Mouse (Mus musculus) forebrain, postnatal 0 days (tissue): ENCODE data around the gene Nol11. TPM values are rescaled to one million over a fixed set of nuclear protein-coding genes. Genes with fewer than 3 reads are reported as not detected.

Experiments used
- ATAC-seq: fragments of 200-750 bp; cut with Nextera tagmentation; 2 replicates; pipeline ENCODE4 v1.8.0; 2017; ENCODE audit warnings: mild to moderate bottlenecking, moderate library complexity
- DNase-seq: peaks from one replicate; pipeline ENCODE4 v3.0.0-alpha.2; 2015
- H3K27ac ChIP-seq: fragments of 300-500 bp; sonication (generic); 2 replicates; pipeline ENCODE4 v1.5.1; 2014; ENCODE audit warnings: low read depth, mild to moderate bottlenecking, antibody characterized with exemption, low read length, moderate library complexity, mixed read lengths
- H3K27me3 ChIP-seq: fragments of 300-500 bp; sonication (generic); 2 replicates; pipeline ENCODE4 v1.6.1; 2014; ENCODE audit warnings: mild to moderate bottlenecking, low read length, mixed read lengths; ENCODE audit not compliant: insufficient read depth
- H3K36me3 ChIP-seq: fragments of 300-500 bp; sonication (generic); 2 replicates; pipeline ENCODE4 v1.6.1; 2014; ENCODE audit warnings: mild to moderate bottlenecking, moderate library complexity; ENCODE audit not compliant: insufficient read depth
- H3K4me1 ChIP-seq: fragments of 300-500 bp; sonication (generic); 2 replicates; pipeline ENCODE4 v1.6.1; 2014; ENCODE audit warnings: antibody characterized with exemption; ENCODE audit not compliant: insufficient read depth
- H3K4me2 ChIP-seq: fragments of 300-500 bp; sonication (generic); 2 replicates; pipeline ENCODE4 v1.6.1; 2014; ENCODE audit warnings: low read depth, mild to moderate bottlenecking, moderate library complexity
- H3K4me3 ChIP-seq: fragments of 300-500 bp; sonication (generic); 2 replicates; pipeline ENCODE4 v1.5.1; 2014; ENCODE audit warnings: low read depth, low read length, mixed read lengths
- H3K9ac ChIP-seq: fragments of 300-500 bp; sonication (generic); 2 replicates; pipeline ENCODE4 v1.6.1; 2014; ENCODE audit warnings: mild to moderate bottlenecking
- H3K9me3 ChIP-seq: fragments of 300-500 bp; sonication (generic); 2 replicates; pipeline ENCODE4 v1.6.1; 2016; ENCODE audit warnings: low read length
- CTCF ChIP-seq: sonication (generic); IDR thresholded peaks from 2 replicates; pipeline ENCODE4 v1.5.1; 2016; ENCODE audit warnings: antibody characterized with exemption, control low read depth, low read depth
- WGBS: fragments of 180-500 bp; shearing (Covaris S2); extraction: QIAGEN DNeasy Blood & Tissue Kit; methylation state at CpG from one replicate; pipeline ENCODE4 v1.1.7; 2014; 5-methylcytosine and 5-hydroxymethylcytosine counted together
- polyA plus RNA-seq: library from polyadenylated mRNA; unstranded; fragments of >200 nt; fragmentation: Nextera tagmentation; extraction: Ambion mirVana; gene quantifications from 2 replicates; pipeline ENCODE4 v1.2.1, GENCODE M21; 2015
- total RNA-seq: library from RNA; depleted of rRNA; stranded (reverse); fragments of >200 nt; gene quantifications from 2 replicates; pipeline ENCODE4 v1.2.3, GENCODE M21; 2014; rRNA removed

Gene Nol11
- total RNA-seq: 42.2 and 49.0 TPM in 2 replicates
- polyA plus RNA-seq: 25.5 and 35.6 TPM in 2 replicates

DNA sequence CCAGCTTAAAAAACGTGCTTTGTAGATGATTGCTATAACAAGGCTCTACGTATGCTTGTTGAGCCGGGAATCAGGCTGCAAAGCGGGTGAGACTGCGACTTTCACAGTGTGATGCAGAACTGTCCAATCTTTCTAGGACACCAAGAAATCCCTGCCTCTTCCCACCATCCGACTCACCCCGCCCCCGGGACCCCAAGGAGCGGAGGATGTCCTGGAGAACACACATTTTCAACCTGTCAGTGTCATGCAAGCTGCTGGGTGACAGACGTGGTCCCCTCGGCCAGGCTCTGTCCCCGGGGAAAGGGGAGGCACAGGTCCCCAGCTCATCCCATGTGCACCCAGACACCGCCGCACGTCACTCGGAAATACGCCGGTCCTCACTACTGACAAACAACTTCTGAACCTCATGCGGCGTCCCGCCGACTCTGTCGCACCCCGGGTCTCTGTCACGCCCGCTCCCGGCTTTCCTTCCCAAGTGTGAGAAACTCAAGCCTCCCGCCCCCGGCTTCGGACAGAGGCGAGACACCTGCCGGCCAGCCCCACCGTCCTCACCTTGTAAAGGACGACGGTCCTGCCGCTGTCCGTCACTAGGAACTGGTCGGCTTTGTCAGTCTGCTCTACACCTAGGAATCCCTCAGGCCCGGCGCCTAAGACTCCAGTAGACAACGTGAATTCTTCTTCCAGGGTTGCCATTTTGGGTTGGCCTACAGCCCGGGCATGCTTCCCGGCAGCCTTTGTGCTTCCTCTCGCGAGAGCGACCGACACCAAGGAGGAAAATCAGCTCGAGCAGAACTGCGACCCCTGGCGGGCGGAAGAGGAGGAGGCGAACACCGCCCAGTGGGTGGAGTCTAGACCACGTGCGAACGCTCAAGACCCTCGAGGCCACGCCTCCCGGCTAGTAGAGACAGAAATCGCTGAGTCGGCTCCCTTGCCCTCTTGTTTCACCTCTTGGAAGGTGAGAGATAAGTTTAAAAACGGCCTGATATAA lies at the start of gene Nol11:
Gene Nol11, minus strand, starts transcription at position 817 of the 988 bp plus-strand sequence.
- Histone ChIP-seq H3K4me1 (0 out of 2 replicates have a peak, but pooled peaks cover 3% of the 10 kb centered on the region), H3K36me3 (peaks cover 21% of the 10 kb centered on the region), H3K4me2 (peak within 1 kb of the TSS; percentile 79), H3K9me3 (no peaks in the 10 kb centered on the region), H3K27ac (peak within 1 kb of the TSS; percentile 86), H3K4me3 (peak within 1 kb of the TSS; percentile 89), H3K27me3 (no peaks in the 10 kb centered on the region), H3K9ac (peak within 1 kb of the TSS; percentile 90)
- WGBS: under 1% methylated on average over 62 of the region's 62 CpGs
- ATAC-seq (peak; percentile 98), DNase-seq (peak; percentile 100)
- peak; percentile 97 for TF ChIP-seq CTCF

DNA sequence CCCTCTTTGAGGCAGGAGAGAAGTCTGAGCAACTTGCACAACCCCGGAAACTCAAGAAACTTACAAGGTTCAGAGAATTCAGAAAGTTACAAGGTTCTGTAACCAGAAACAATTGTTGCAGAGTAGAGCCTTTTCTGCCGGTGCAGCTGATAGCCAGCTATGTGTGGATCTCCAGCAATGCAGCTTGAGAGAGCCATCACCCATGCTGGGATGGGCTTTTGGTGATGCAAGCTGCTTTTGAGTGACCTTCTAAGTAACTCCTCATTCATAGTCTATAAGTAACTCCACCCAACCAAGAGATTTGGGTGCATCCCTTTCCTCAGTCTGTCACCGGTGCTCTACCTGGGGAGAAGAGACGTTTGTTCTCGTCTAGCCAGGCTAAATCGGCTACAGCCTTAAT lies 49.3 kb upstream of the Nol11 start:
- 0 out of 2 replicates have a peak, but pooled peaks cover under 1% of the 10 kb centered on the region for H3K36me3 ChIP-seq
- H3K4me2 ChIP-seq: no peak overlapping the region
- no peaks in the 10 kb centered on the region for H3K27me3 ChIP-seq
- no peaks in the 10 kb centered on the region for H3K9me3 ChIP-seq
- no peak overlapping the region for H3K4me3 ChIP-seq
- no peak overlapping the region for H3K9ac ChIP-seq
- H3K4me1 ChIP-seq: no peaks in the 10 kb centered on the region
- TF ChIP-seq CTCF: no peak
- 89% methylated on average over 6 of the region's 6 CpGs for WGBS
- ATAC-seq (no peak), DNase-seq (no peak)
- no peak overlapping the region for H3K27ac ChIP-seq

GRCm38 (mm10) chr11:107237532-107237931 lies 48.4 kb upstream of the Nol11 start:
- Histone ChIP-seq H3K9ac (no peak overlapping the region), H3K4me1 (no peaks in the 10 kb centered on the region), H3K27ac (no peak overlapping the region), H3K27me3 (no peaks in the 10 kb centered on the region), H3K4me2 (no peak overlapping the region), H3K4me3 (no peak overlapping the region), H3K9me3 (no peaks in the 10 kb centered on the region), H3K36me3 (0 out of 2 replicates have a peak, but pooled peaks cover 4% of the 10 kb centered on the region)
- no peak for TF ChIP-seq CTCF
- WGBS: 93% methylated on average over 4 of the region's 4 CpGs
- ATAC-seq (no peak), DNase-seq (no peak)

DNA sequence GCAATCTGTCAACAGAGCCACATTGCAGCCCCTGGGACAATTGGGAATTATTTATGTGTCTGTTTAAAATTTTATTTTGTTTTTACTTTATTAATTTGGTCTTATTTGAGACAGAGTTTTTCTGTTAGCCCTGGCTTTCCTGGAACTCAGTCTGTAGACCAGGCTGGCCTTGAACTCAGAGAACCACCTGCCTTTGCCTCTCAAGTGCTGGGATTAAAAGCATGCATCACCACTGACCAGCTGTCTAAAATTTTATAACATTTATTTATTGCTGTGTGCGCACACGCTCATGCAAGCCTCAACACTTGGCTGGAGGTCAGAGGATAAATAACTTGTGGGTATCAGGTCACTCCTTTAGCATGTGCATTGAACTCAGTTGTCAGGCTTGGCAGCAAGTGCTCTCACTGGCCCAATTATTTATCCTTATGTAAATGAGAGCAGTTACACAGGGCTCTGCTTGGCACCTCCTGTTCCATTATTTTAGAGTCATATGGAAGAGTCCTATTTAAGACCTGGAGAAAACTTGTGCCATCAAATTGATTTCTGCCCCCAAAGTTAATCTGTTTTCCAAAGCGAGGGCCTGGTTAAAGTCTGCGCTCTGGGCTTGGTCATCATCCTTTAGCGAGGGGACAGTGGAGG lies 44.2 kb upstream of the Nol11 start:
- DNase-seq (no peak), ATAC-seq (no peak)
- WGBS: 69% methylated on average over 5 of the region's 5 CpGs
- H3K27ac ChIP-seq: no peak overlapping the region
- H3K9ac ChIP-seq: no peak overlapping the region
- H3K4me1 ChIP-seq: no peaks in the 10 kb centered on the region
- H3K4me3 ChIP-seq: no peak overlapping the region
- no peaks in the 10 kb centered on the region for H3K27me3 ChIP-seq
- H3K36me3 ChIP-seq: 0 out of 2 replicates have a peak, but pooled peaks cover 6% of the 10 kb centered on the region
- no peaks in the 10 kb centered on the region for H3K9me3 ChIP-seq
- no peak overlapping the region for H3K4me2 ChIP-seq
- TF ChIP-seq CTCF: no peak

- Histone ChIP-seq H3K4me1 (no peaks in the 10 kb centered on the region), H3K4me2 (no peak overlapping the region), H3K27me3 (no peaks in the 10 kb centered on the region), H3K27ac (peak overlapping the region; percentile 29; the same call in 1 of the 2 replicates), H3K4me3 (no peak overlapping the region), H3K9ac (no peak overlapping the region), H3K9me3 (no peaks in the 10 kb centered on the region), H3K36me3 (0 out of 2 replicates have a peak, but pooled peaks cover 9% of the 10 kb centered on the region)
- DNase-seq: peak; percentile 24
- WGBS: 24% methylated on average over 10 of the region's 10 CpGs
- no peak for TF ChIP-seq CTCF
- peak; percentile 72 for ATAC-seq
These were observed 40.9 kb upstream of the Nol11 start for GRCm38 (mm10) chr11:107230128-107230527.

GRCm38 (mm10) chr11:107226431-107226830 lies 37.2 kb upstream of the Nol11 start:
- Histone ChIP-seq H3K4me2 (no peak overlapping the region), H3K27me3 (no peaks in the 10 kb centered on the region), H3K4me3 (no peak overlapping the region), H3K9ac (no peak overlapping the region), H3K4me1 (no peaks in the 10 kb centered on the region), H3K36me3 (peaks cover 9% of the 10 kb centered on the region; the same call in 1 of the 2 replicates), H3K9me3 (no peaks in the 10 kb centered on the region), H3K27ac (no peak overlapping the region)
- TF ChIP-seq CTCF: no peak
- no peak for DNase-seq
- ATAC-seq: no peak
- WGBS: 100% methylated on average over 1 of the region's 1 CpGs

- no peak overlapping the region for H3K4me3 ChIP-seq
- H3K4me1 ChIP-seq: no peaks in the 10 kb centered on the region
- no peak for DNase-seq
- H3K36me3 ChIP-seq: peaks cover 9% of the 10 kb centered on the region; the same call in 1 of the 2 replicates
- no peak overlapping the region for H3K27ac ChIP-seq
- no peak for TF ChIP-seq CTCF
- H3K27me3 ChIP-seq: no peaks in the 10 kb centered on the region
- H3K4me2 ChIP-seq: no peak overlapping the region
- no peaks in the 10 kb centered on the region for H3K9me3 ChIP-seq
- H3K9ac ChIP-seq: no peak overlapping the region
- 96% methylated on average over 10 of the region's 10 CpGs for WGBS
- ATAC-seq: no peak
These were observed 36.8 kb upstream of the Nol11 start for GRCm38 (mm10) chr11:107226013-107226412.
